Mouse (Mus musculus): ENCODE results near the gene Apol9a.

GRCm38 (mm10) chr15:77363578-77363977 lies 47.4 kb downstream of the Apol9a start:
- TF ChIP-seq CTCF (IDR thresholded peaks at IDR 0.05; ENCODE audit: borderline replicate concordance, control insufficient read depth, extremely low read depth, insufficient read depth, low read length, poor library complexity) (no peak), POLR2A (IDR thresholded peaks at IDR 0.05; ENCODE audit: control insufficient read depth, extremely low read depth, insufficient read depth, low read length, poor library complexity) (no peak)

Data from thymus, adult 2 months (tissue).